Mouse (Mus musculus): ENCODE results near the gene Gm44596.

The Gm44596 gene

GRCm38 (mm10) chr6:128381254-128381653 is 6.0 kb downstream of the Gm44596 start:
- DNase-seq = no peak

GRCm38 (mm10) chr6:128383752-128384151 is 8.4 kb downstream of the Gm44596 start:
- no peak for DNase-seq

GRCm38 (mm10) chr6:128385026-128385425 is 9.7 kb downstream of the Gm44596 start:
- no peak for DNase-seq

GRCm38 (mm10) chr6:128389185-128389584 is 13.9 kb downstream of the Gm44596 start:
- no peak for DNase-seq

GRCm38 (mm10) chr6:128390683-128391082 is 15.4 kb downstream of the Gm44596 start:
- no peak for DNase-seq

GRCm38 (mm10) chr6:128397574-128398261 is 22.4 kb downstream of the Gm44596 start:
- no peak for DNase-seq

- DNase-seq = no peak
Measured at GRCm38 (mm10) chr6:128398996-128399395, 23.7 kb downstream of the Gm44596 start, which contains the start of gene Nrip2. Gene Nrip2, plus strand, starts transcription at chr6:128399296.

GRCm38 (mm10) chr6:128399421-128400185 is 24.3 kb downstream of the Gm44596 start:
- peak; percentile 44 for DNase-seq

- no peak for DNase-seq
Measured at GRCm38 (mm10) chr6:128404708-128405107, 29.4 kb downstream of the Gm44596 start.

GRCm38 (mm10) chr6:128408544-128409125 is 33.3 kb downstream of the Gm44596 start:
- no peak for DNase-seq

GRCm38 (mm10) chr6:128410305-128410704 is 35.0 kb downstream of the Gm44596 start:
- no peak for DNase-seq

- DNase-seq = peak; percentile 66
Measured at GRCm38 (mm10) chr6:128411115-128411514, 35.8 kb downstream of the Gm44596 start.

- no peak for DNase-seq
Measured at GRCm38 (mm10) chr6:128416169-128416568, 40.9 kb downstream of the Gm44596 start.

GRCm38 (mm10) chr6:128418076-128418475 is 42.8 kb downstream of the Gm44596 start:
- DNase-seq = no peak

- no peak for DNase-seq
Measured at GRCm38 (mm10) chr6:128421036-128421435, 45.7 kb downstream of the Gm44596 start.

GRCm38 (mm10) chr6:128421480-128421879 is 46.2 kb downstream of the Gm44596 start:
- DNase-seq = no peak

GRCm38 (mm10) chr6:128423496-128424268 is 48.4 kb downstream of the Gm44596 start:
- no peak for DNase-seq

GRCm38 (mm10) chr6:128424269-128425019 is 49.1 kb downstream of the Gm44596 start, which contains the start of gene Itfg2:
Gene Itfg2, minus strand, starts transcription at chr6:128424931.
- peak; percentile 96 for DNase-seq

- no peak for DNase-seq
Measured at GRCm38 (mm10) chr6:128425046-128425445, 49.7 kb downstream of the Gm44596 start.

- DNase-seq = no peak
Measured at GRCm38 (mm10) chr6:128427571-128427970, 52.3 kb downstream of the Gm44596 start.

- DNase-seq = no peak
Measured at GRCm38 (mm10) chr6:128429300-128429699, 54.0 kb downstream of the Gm44596 start.

- no peak for DNase-seq
Measured at GRCm38 (mm10) chr6:128429826-128430225, 54.5 kb downstream of the Gm44596 start.
